Mouse (Mus musculus) CH12.LX (cell line): ENCODE data around the gene Pusl1. TPM values are rescaled to one million over a fixed set of nuclear protein-coding genes. Genes with fewer than 3 reads are reported as not detected.

Experiments used
- polyA plus RNA-seq: library from polyadenylated mRNA; unstranded; fragments of >175 nt; gene quantifications from 2 replicates; pipeline ENCODE4 v1.2.1, GENCODE M21; 2012; ENCODE audit warnings: low read depth; ENCODE audit not compliant: insufficient read length
- total RNA-seq, 2 experiments: library from RNA; depleted of rRNA; stranded (reverse); fragments of 300-350 nt in 1 of 2; fragments of >200 nt in 1 of 2; gene quantifications; 2 replicates each; pipeline ENCODE4 v1.2.3; 2012 to 2014

The Pusl1 gene
- total and polyA plus RNA-seq, 3 experiments = 32.1 to 45.7 (median 37.5) TPM

Other genes starting within 250 kb of the Pusl1 start
Only the 20 nearest of the 28 such genes appear.
- 0.34 and 0.38 TPM in 2 replicates for gene Tmem240, start 157.0 kb downstream of the Pusl1 start, total RNA-seq (2012; rRNA removed)
- not detected in 2 replicates for gene Tmem240, start 157.0 kb downstream of the Pusl1 start, total RNA-seq (2014; rRNA removed)
- 0.11 and 0.14 TPM in 2 replicates for gene Tmem240, start 157.0 kb downstream of the Pusl1 start, polyA plus RNA-seq
- gene Atad3a, start 130.7 kb downstream of the Pusl1 start, total RNA-seq (2012; rRNA removed) = 154 and 175 TPM in 2 replicates
- gene Atad3a, start 130.7 kb downstream of the Pusl1 start, total RNA-seq (2014; rRNA removed) = 133 and 135 TPM in 2 replicates
- 182 and 216 TPM in 2 replicates for gene Atad3a, start 130.7 kb downstream of the Pusl1 start, polyA plus RNA-seq
- 1.2 and 1.8 TPM in 2 replicates for gene Vwa1, start 117.1 kb downstream of the Pusl1 start, total RNA-seq (2012; rRNA removed)
- gene Vwa1, start 117.1 kb downstream of the Pusl1 start, total RNA-seq (2014; rRNA removed) = 0.12 and 0.15 TPM in 2 replicates
- 0.12 and 0.13 TPM in 2 replicates for gene Vwa1, start 117.1 kb downstream of the Pusl1 start, polyA plus RNA-seq
- 0.04 TPM in 2 replicates for gene Tmem88b, start 105.9 kb downstream of the Pusl1 start, total RNA-seq (2012; rRNA removed)
- gene Tmem88b, start 105.9 kb downstream of the Pusl1 start, total RNA-seq (2014; rRNA removed) = not detected in 2 replicates
- not detected in 2 replicates for gene Tmem88b, start 105.9 kb downstream of the Pusl1 start, polyA plus RNA-seq
- not detected in 2 replicates for gene Ankrd65, start 101.3 kb downstream of the Pusl1 start, total RNA-seq (2012; rRNA removed)
- gene Ankrd65, start 101.3 kb downstream of the Pusl1 start, total RNA-seq (2014; rRNA removed) = not detected in 2 replicates
- not detected in 2 replicates for gene Ankrd65, start 101.3 kb downstream of the Pusl1 start, polyA plus RNA-seq
- 146 and 238 TPM in 2 replicates for gene Mrpl20, start 88.9 kb downstream of the Pusl1 start, total RNA-seq (2012; rRNA removed)
- gene Mrpl20, start 88.9 kb downstream of the Pusl1 start, total RNA-seq (2014; rRNA removed) = 230 and 244 TPM in 2 replicates
- 193 and 212 TPM in 2 replicates for gene Mrpl20, start 88.9 kb downstream of the Pusl1 start, polyA plus RNA-seq
- 63.0 and 63.7 TPM in 2 replicates for gene Ccnl2, start 79.3 kb downstream of the Pusl1 start, total RNA-seq (2012; rRNA removed)
- 67.7 and 79.7 TPM in 2 replicates for gene Ccnl2, start 79.3 kb downstream of the Pusl1 start, total RNA-seq (2014; rRNA removed)
- 59.6 and 64.8 TPM in 2 replicates for gene Ccnl2, start 79.3 kb downstream of the Pusl1 start, polyA plus RNA-seq
- gene Aurkaip1, start 60.5 kb downstream of the Pusl1 start, total RNA-seq (2012; rRNA removed) = 142 and 149 TPM in 2 replicates
- gene Aurkaip1, start 60.5 kb downstream of the Pusl1 start, total RNA-seq (2014; rRNA removed) = 162 and 182 TPM in 2 replicates
- gene Aurkaip1, start 60.5 kb downstream of the Pusl1 start, polyA plus RNA-seq = 138 and 141 TPM in 2 replicates
- gene Mxra8, start 52.1 kb downstream of the Pusl1 start, total RNA-seq (2012; rRNA removed) = 17.2 and 24.0 TPM in 2 replicates
- gene Mxra8, start 52.1 kb downstream of the Pusl1 start, total RNA-seq (2014; rRNA removed) = 8.8 and 10.8 TPM in 2 replicates
- 10.8 and 12.4 TPM in 2 replicates for gene Mxra8, start 52.1 kb downstream of the Pusl1 start, polyA plus RNA-seq
- 52.1 and 55.1 TPM in 2 replicates for gene Dvl1, start 44.4 kb downstream of the Pusl1 start, total RNA-seq (2012; rRNA removed)
- gene Dvl1, start 44.4 kb downstream of the Pusl1 start, total RNA-seq (2014; rRNA removed) = 25.8 and 28.5 TPM in 2 replicates
- gene Dvl1, start 44.4 kb downstream of the Pusl1 start, polyA plus RNA-seq = 21.4 and 23.9 TPM in 2 replicates
- 0.63 and 0.89 TPM in 2 replicates for gene Tas1r3, start 28.4 kb downstream of the Pusl1 start, total RNA-seq (2012; rRNA removed)
- 0.09 and 0.15 TPM in 2 replicates for gene Tas1r3, start 28.4 kb downstream of the Pusl1 start, total RNA-seq (2014; rRNA removed)
- 0.34 and 0.47 TPM in 2 replicates for gene Tas1r3, start 28.4 kb downstream of the Pusl1 start, polyA plus RNA-seq
- 12.1 and 16.2 TPM in 2 replicates for gene Cptp, start 22.3 kb downstream of the Pusl1 start, total RNA-seq (2012; rRNA removed)
- 8.0 and 9.0 TPM in 2 replicates for gene Cptp, start 22.3 kb downstream of the Pusl1 start, total RNA-seq (2014; rRNA removed)
- 15.5 and 16.5 TPM in 2 replicates for gene Cptp, start 22.3 kb downstream of the Pusl1 start, polyA plus RNA-seq
- 97.6 and 103 TPM in 2 replicates for gene Ints11, start 22.2 kb downstream of the Pusl1 start, total RNA-seq (2012; rRNA removed)
- gene Ints11, start 22.2 kb downstream of the Pusl1 start, total RNA-seq (2014; rRNA removed) = 83.9 and 88.9 TPM in 2 replicates
- 72.5 and 77.1 TPM in 2 replicates for gene Ints11, start 22.2 kb downstream of the Pusl1 start, polyA plus RNA-seq
- 10.7 and 13.1 TPM in 2 replicates for gene Acap3, start within 50 bp of the Pusl1 start, total RNA-seq (2012; rRNA removed)
- gene Acap3, start within 50 bp of the Pusl1 start, total RNA-seq (2014; rRNA removed) = 4.2 and 4.3 TPM in 2 replicates
- 10.5 and 13.4 TPM in 2 replicates for gene Acap3, start within 50 bp of the Pusl1 start, polyA plus RNA-seq
- gene Ube2j2, start 52.0 kb upstream of the Pusl1 start, total RNA-seq (2012; rRNA removed) = 73.5 and 112 TPM in 2 replicates
- 137 and 145 TPM in 2 replicates for gene Ube2j2, start 52.0 kb upstream of the Pusl1 start, total RNA-seq (2014; rRNA removed)
- 144 and 150 TPM in 2 replicates for gene Ube2j2, start 52.0 kb upstream of the Pusl1 start, polyA plus RNA-seq
- gene C1qtnf12, start 70.5 kb upstream of the Pusl1 start, total RNA-seq (2012; rRNA removed) = 21.0 and 21.1 TPM in 2 replicates
- 24.5 and 25.3 TPM in 2 replicates for gene C1qtnf12, start 70.5 kb upstream of the Pusl1 start, total RNA-seq (2014; rRNA removed)
- gene C1qtnf12, start 70.5 kb upstream of the Pusl1 start, polyA plus RNA-seq = 25.0 and 27.6 TPM in 2 replicates
- 10.1 and 11.3 TPM in 2 replicates for gene B3galt6, start 100.9 kb upstream of the Pusl1 start, total RNA-seq (2012; rRNA removed)
- 8.6 and 9.9 TPM in 2 replicates for gene B3galt6, start 100.9 kb upstream of the Pusl1 start, total RNA-seq (2014; rRNA removed)
- 3.1 and 3.4 TPM in 2 replicates for gene B3galt6, start 100.9 kb upstream of the Pusl1 start, polyA plus RNA-seq
- 193 and 211 TPM in 2 replicates for gene Sdf4, start 101.1 kb upstream of the Pusl1 start, total RNA-seq (2012; rRNA removed)
- 210 and 227 TPM in 2 replicates for gene Sdf4, start 101.1 kb upstream of the Pusl1 start, total RNA-seq (2014; rRNA removed)
- gene Sdf4, start 101.1 kb upstream of the Pusl1 start, polyA plus RNA-seq = 167 and 193 TPM in 2 replicates
- 21.7 and 28.2 TPM in 2 replicates for gene Tnfrsf4, start 122.1 kb upstream of the Pusl1 start, total RNA-seq (2012; rRNA removed)
- 73.5 and 86.1 TPM in 2 replicates for gene Tnfrsf4, start 122.1 kb upstream of the Pusl1 start, total RNA-seq (2014; rRNA removed)
- gene Tnfrsf4, start 122.1 kb upstream of the Pusl1 start, polyA plus RNA-seq = 63.8 and 81.1 TPM in 2 replicates
- 52.1 and 76.1 TPM in 2 replicates for gene Tnfrsf18, start 134.4 kb upstream of the Pusl1 start, total RNA-seq (2012; rRNA removed)
- 48.8 and 50.7 TPM in 2 replicates for gene Tnfrsf18, start 134.4 kb upstream of the Pusl1 start, total RNA-seq (2014; rRNA removed)
- 38.8 and 48.4 TPM in 2 replicates for gene Tnfrsf18, start 134.4 kb upstream of the Pusl1 start, polyA plus RNA-seq